Mouse (Mus musculus) heart, postnatal 10 days (tissue): ENCODE measurements around the gene Lsm2. TPM values are rescaled to one million over a fixed set of nuclear protein-coding genes. Genes with fewer than 3 reads are reported as not detected.
A peak's percentile ranks its signal among the peaks of the same experiment; 100 is the strongest.
"Not testable (repeated sequence)": the region's sequence is repeated elsewhere in the genome, so short reads cannot be mapped to it uniquely, and the experiment has no call there.

Source experiments
- DNase-seq, 2 experiments: peaks; one replicate each; pipeline ENCODE4 v3.0.0; 2021
- intact Hi-C: fragments of 180-260 bp; cut with DNase I; formaldehyde crosslinking; loops from one replicate; pipeline ENCODE4 v1.15.1; 2025
- total RNA-seq, 2 experiments: library from RNA; stranded (reverse); gene quantifications; 2 replicates each; pipeline ENCODE4 v1.2.3; 2021

Lsm2 gene
- total RNA-seq, 2 experiments from 2014 or later: 28.8 to 31.7 TPM

DNA sequence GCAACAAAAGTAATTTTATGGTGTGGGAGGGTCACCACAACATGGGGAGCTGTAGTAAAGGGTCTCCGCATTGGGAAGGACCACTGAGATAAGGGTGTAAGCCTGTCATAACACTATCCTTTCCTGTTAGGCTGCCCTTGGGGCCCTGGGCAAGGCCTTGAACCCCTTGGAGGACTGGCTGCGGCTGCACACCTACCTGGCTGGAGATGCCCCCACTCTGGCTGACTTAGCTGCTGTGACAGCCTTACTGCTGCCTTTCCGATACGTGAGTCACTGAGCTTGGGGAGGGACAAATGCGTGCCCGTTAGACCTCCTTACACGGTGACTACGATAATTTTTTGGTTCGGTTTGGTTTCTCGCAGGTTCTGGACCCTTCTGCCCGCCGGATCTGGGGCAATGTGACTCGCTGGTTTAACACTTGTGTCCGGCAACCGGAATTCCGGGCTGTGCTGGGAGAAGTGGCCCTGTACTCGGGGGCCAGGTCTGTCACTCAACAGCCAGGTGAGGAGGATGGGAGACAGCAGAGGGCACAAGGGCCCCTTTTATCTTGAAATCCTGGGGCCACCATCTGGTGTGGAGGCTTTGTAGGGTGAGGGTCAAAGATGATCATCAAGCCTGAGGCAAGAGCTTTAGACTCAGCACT, 22.5 kb downstream of the Lsm2 start:
- no peak for DNase-seq
- intact Hi-C loops: loop anchor here (10.0 kb wide), 1 partner anchor 231 kb away; the partner anchor contains the start of genes Atp6v1g2 and Nfkbil1

DNA sequence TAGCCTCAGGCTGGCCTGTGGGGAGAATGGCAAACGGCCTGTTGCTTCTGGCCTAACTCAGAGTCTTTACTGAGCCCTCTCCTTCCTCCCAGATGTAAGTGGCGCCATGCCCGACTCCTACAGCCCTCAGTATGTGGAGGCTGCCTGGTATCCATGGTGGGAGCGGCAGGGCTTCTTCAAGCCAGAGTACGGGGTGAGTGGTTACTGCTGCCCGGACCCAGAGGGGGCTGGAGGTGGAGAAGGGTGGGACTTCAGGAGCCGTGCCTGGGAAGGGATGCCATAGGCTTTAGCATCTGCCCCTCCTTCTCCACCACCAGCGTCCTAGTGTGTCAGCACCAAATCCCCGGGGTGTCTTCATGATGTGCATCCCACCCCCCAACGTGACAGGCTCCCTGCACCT, 23.5 kb downstream of the Lsm2 start:
- DNase-seq: no peak
- intact Hi-C loops: loop anchor here (10.0 kb wide), 1 partner anchor 230 kb away; the partner anchor contains the start of genes Atp6v1g2 and Nfkbil1

DNA sequence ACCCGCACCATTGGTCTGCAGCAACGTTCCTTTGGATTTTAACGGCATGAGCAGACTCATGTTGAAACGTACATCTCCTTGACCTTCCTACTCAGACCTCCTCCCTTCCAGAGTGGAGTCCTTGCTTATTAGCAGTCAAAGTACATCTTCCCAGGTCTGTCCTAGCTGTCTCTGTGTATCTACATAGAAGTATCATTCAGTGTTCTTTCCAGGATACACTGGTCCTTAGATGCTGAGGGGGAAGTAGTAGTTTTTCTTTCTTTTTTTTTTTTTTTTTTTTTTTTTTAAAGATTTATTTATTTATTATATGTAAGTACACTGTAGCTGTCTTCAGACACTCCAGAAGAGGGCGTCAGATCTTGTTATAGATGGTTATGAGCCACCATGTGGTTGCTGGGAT, 24.2 kb downstream of the Lsm2 start:
- intact Hi-C loops: loop anchor here (10.0 kb wide), 1 partner anchor 229 kb away; the partner anchor contains the start of genes Atp6v1g2 and Nfkbil1
- not testable (repeated sequence) for DNase-seq

DNA sequence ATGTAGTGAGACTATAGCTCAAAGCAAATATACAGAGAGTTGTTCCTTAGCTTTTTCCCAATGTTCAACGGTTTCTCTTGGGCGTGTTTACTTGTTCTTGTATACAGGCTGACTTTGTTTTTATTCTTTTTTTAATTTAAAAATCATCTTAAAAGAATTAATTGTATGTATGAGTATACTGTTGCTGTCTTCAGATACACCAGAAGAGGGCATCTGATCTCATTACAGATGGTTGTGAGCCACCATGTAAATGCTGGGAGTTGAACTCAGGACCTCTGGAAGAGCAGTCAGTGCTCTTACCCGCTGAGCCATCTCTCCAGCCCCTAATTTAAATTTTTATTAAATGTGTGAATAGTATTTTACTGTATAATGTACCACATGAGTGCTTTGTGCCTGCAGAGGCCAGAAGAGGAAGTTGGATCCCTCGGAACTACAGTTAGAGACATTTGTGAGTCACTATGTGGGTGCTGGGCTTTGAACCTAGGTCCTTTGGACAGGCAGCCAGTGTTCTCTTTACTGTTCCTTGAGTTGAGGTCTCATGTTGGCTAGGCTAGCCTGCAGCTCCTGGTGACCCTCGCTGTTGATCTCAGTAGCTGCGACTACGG, 25.8 kb downstream of the Lsm2 start:
- no peak for DNase-seq
- intact Hi-C loops: loop anchor here (10.0 kb wide), 1 partner anchor 227 kb away; the partner anchor contains the start of genes Atp6v1g2 and Nfkbil1

DNA sequence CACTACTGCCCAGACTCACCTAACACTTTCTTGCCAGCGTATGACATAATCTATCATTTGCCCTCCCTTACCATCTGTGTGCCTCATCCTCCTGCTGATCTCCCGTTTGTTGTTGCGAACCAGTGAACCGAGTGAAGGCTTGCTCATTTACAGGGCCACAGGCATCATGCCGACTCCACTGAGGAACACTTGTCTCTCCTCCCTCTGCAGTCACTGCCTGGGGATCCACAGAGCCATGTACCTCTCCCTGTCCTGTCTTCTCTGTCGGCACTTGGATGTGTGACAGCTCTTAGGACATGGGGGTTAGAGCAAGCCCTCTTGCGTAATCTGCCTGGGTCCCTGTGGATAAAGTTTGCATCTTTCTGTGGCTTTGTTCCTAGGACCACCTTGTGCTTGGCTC, 27.9 kb downstream of the Lsm2 start:
- intact Hi-C loops: loop anchor here (10.0 kb wide), 1 partner anchor 225 kb away; the partner anchor contains the start of genes Atp6v1g2 and Nfkbil1
- no peak for DNase-seq

DNA sequence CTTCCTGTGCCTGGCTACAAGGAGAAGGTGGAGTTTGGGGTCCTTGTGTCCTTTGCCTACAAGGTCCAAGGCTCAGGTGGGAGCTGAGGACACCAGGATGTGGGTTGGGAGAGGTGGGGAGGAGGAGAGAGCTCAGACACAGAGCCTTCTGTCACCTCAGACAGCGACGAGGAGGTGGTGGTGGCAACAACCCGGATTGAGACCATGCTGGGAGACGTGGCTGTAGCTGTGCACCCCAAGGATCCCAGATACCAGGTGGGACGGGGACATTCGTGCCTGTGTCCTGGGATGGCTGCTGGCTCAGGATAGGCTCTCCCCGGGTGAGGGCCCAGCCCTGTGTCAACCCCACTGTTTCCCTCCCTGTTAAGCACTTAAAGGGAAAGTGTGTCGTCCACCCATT, 29.8 kb downstream of the Lsm2 start:
- no peak for DNase-seq
- intact Hi-C loops: no loop called here

DNA sequence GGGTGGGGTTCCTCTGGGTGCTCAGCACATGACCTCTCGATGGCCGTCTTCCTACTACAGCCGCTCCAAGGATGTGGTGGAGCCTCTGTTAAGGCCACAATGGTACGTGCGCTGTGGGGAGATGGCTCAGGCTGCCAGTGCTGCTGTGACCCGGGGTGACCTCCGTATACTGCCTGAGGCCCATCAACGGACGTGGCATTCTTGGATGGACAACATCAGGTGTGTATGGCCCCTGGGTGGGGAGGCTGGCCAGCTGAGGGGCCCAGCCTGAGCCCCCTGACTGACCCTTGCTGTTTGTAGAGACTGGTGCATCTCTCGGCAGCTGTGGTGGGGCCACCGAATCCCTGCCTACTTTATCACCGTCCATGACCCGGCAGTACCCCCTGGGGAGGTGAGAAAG, 30.8 kb downstream of the Lsm2 start:
- intact Hi-C loops: no loop called here
- no peak for DNase-seq

DNA sequence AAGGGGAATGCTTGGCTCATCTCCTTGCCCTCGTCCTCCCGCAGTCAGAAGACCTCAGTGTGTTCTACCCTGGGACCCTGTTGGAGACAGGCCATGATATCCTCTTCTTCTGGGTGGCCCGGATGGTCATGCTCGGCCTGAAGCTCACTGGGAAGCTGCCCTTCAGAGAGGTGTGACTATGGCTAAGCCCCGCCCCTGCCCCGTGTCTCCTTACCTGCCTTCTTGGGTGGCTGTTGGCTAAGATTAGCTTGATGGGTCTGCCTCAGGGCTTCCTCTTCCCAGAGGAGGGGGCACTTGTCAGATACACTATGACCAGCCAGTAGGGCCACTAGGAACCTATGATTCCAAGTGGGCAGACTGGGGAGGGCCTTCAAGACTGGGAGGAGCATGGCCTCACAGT, 31.6 kb downstream of the Lsm2 start:
- DNase-seq: no peak
- intact Hi-C loops: no loop called here

DNA sequence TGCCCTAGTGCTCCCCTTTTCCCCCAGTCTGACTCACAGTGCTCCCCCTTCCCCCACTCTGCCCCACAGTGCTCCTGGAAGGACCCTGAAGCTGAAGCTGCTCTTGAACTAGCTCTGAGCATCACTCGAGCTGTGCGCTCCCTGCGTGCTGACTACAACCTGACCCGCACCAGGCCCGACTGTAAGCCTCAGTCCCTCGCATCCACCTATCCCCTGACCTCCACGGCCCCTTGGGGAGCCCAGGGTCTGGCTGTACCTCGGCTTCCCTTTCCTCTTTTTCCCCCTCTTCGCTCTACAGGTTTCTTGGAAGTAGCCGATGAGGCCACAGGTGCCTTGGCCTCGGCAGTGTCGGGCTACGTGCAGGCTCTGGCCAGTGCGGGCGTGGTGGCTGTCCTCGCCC, 33.6 kb downstream of the Lsm2 start:
- no peak for DNase-seq
- intact Hi-C loops: no loop called here

DNA sequence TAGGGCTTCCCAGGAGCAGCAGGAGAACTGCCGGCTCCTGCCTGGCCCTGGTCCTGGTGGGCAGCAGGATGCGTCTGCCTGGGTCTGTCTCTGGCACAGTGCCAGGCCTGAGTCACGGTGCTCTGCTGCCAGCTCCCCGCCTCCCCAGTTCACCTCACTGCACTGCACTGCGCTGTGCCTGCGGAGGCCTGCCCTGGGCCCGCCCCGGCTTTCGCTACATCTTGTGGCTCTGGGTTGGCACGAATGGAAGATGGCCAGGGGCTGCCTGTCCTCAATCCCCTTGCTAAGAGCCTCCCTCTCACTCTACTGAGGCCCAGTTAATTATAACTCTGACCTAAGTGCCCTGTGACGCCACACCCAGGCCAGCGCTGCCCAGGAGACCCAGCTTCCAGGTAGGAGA, 34.7 kb downstream of the Lsm2 start, which contains the start of gene Vwa7:
Vwa7 (plus strand) TSS at position 204 of the 400 bp plus-strand sequence.
- intact Hi-C loops: no loop called here
- DNase-seq: peak; percentile 61

DNA sequence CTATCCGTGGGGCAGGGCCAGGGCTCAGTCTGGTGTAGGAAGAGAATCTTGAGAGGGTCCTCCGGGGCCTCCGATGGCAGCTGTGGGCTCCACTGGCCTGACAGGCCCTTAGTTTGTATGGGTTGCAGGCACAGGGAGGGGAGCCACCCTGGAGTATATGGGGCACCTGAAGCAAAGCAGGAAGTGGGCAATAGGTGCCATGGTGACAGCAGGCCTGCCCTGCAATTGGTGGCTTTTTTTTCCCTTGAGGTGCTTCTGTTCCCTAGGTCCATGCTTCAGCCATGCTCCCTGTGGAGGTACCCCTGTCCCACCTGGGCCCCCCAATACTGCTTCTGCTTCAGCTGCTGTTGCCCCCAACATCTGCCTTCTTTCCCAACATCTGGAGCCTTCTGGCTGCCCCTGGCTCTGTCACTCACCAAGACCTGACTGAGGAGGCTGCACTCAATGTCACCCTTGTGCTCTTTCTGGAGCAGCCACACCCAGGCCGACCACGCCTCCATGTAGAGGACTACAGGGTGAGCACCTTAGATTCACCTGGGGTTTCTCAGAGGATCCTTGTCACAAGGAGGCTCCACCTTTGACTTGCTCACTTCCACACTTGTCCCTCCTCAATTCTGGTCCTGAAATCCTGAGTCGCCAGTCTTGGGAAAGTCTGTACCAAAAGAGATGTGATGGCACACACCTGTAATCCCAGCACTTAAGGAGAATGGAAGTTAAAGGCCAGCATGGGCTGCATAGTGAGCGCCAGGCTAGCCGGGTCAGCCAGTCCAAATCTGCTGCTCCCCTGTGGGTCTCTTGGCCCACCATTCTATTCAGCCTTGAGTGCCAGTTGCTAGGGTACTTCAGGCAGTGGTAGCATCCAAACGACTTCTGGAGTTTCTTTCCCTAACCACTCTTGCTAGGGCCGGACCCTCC, 35.4 kb downstream of the Lsm2 start:
- intact Hi-C loops: no loop called here
- no peak for DNase-seq

DNA sequence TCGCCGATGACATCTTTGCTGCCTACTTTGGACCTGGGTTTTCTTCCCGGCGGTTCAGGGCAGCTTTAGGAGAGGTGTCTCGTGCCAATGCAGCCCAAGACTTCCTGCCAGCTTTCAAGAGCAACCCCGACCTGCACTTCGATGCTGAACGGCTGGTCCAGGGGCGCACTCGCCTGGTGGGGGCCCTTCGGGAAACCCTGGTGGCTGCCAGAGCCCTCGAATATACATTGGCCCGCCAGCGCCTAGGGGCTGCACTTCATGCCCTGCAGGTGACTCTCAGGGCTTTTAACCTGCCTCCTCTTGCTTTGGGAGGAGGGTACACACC, 36.0 kb downstream of the Lsm2 start:
- no peak for DNase-seq
- intact Hi-C loops: no loop called here

DNA sequence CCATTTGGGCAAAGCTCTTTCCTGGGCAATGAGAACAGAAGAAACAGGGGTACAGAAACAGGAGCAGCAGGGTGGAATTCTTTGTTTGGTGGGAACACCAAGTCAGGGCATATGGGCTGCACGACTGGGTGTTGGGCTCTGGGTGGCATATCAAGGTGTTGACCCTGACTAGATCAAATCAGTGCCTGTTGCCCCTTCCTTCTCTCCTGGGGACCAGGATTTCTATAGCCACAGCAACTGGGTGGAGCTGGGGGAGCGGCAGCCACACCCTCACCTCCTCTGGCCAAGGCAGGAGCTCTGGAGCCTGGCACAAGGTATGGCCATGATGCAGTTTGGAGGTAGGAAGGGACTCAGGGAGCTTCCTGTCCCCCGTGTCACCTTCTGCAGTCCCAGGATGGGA, 36.5 kb downstream of the Lsm2 start:
- no peak for DNase-seq
- intact Hi-C loops: no loop called here

DNA sequence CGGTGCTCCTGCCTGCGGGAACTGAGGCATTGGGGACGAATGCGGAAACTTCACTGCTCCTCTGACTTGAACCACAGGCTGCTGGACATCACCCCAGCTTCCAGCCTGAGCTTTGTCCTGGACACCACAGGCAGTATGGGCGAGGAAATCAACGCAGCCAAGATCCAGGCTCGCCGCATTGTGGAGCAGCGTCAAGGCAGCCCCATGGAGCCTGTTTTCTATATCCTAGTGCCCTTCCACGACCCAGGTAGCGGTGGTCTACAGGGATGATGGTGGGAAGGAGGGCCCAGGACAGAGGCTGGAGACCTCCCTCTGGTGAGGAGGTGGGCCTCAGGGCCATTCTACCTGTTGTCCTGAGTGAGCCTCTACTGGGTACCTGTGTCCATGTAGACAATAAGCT, 38.2 kb downstream of the Lsm2 start:
- intact Hi-C loops: loop anchor here (2.0 kb wide), 1 partner anchor 59 kb away; the partner anchor contains the start of gene Ly6g6d
- no peak for DNase-seq

DNA sequence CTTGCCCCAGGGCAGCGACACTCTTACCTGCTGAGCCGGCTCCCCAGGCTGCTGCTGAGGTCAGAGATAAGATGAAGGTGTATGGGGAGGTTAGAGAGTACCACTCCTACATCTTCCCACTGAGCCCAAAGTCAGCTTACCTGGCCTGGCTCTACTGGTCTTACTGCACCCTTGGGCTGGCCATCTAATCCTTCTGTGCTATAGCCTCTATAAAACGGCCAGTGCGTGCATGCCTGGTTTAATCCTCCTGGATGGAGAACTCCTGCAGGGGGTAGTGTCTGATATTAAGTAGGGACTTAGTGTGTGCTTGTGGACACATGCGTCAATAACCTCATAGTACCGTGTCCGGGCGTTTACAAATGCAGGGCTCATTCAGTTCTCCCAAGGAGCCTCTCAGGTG, 38.9 kb downstream of the Lsm2 start:
- intact Hi-C loops: loop anchor here (2.0 kb wide), 1 partner anchor 58 kb away; the partner anchor contains the start of gene Ly6g6d
- DNase-seq: no peak

DNA sequence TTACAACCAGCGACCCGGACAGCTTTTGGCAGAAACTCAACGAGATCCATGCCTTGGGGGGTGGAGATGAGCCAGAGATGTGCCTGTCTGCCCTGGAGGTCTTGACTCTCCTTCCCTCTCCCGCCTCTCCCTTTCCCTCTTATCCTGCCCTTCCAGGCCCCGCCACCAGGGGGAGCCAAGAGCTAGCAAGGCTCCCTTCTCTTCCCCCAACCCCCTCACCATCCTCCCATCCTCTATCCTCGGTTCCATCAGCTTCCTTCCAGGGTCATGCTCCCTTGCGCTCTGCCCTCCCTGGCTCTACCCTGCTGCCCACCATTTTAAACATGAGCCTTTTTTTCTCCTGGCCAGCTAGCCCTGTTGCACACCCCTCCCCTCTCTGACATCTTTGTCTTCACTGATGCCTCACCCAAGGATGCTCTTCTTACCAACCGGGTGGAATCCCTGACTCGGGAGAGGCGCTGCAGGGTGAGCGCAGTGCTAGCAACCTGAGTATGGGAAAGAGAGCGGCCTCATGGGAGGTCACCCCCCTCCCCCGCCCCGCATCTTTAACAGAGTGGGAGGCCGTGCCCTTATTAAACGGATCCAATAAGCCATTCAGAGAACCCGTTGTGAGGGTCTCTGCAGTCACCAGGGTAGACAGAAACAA, 39.6 kb downstream of the Lsm2 start:
- intact Hi-C loops: loop anchor here (1.0 to 2.0 kb wide), 3 partner anchors 38 to 85 kb away; partner anchors contain the start of genes Ddah2 and Ly6g6d

DNA sequence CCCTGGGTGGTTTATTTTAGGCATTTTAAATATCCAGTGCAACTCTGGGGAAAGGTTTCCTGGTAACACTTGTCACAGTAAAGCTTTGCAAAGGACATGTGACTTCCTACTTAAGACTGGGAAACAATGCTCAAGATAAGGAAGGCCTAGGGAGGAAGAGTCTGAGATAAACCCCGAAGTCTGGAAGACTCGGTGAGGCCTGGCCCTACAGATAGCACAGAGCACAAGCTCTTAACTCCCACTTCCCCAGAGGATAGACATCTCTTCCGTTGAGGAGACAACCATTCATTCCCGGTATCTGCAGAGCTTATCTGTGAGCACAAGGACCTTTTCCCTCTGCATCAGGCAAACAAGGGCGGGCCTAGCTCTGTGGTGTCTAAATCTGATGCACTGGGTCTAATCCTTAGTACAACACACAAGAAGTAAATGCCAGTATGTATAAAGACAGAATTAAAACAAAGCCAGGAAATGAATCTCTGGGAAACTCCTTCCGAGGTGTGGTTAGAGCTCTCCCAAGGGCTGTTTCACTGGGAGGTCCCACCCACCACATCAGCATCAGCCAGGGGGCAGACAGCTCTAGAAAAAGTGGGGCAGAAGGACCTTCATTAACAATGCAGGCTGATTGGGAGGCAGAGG, 40.3 kb downstream of the Lsm2 start:
- peak; percentile 51 to 54 for DNase-seq
- intact Hi-C loops: loop anchor here (1.0 to 2.0 kb wide), 3 partner anchors 37 to 84 kb away; partner anchors contain the start of genes Ddah2 and Ly6g6d

More for the DNA sequence above, 39.6 kb downstream of the Lsm2 start:
- DNase-seq: peak; percentile 90 to 94

DNA sequence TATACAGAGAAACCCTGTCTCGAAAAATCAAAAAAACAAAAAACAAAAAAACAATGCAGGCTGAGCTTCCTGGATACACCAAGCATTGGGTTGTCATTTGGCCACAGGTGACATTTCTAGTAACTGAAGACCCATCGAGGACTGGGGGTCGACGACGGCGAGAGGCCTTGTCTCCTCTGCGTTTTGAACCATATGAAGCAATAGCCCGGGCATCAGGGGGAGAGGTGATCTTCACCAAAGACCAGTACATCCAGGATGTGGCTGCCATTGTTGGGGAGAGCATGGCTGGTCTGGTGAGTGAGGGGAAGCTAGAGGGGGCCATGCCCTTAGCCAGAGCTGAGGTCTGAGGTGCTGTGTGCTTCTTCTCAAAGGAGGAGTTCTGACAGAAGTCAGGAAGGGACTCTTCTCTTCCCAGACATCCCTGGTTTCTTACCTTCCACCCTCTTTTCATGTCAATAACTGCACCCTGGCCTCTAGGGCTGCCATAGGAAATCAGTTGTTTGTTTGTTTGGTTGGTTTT, 40.9 kb downstream of the Lsm2 start:
- intact Hi-C loops: no loop called here
- no peak for DNase-seq

DNA sequence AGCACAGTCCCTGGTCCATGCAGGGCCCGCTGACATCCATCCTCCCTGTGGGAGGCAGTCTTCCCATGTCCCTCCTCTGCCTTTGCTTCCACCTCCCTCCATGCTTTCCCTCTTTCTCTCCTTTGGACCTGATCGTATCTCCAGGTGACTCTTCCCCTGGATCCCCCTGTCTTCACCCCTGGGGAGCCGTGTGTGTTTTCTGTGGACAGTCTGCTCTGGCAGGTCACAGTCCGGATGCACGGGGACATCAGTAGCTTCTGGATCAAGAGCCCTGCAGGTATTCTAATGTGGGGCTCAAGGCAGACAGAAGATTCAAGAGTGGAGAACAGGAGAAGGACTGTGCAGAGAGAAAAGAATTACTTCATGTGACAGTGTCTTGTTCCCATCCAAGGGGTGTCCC, 41.6 kb downstream of the Lsm2 start:
- intact Hi-C loops: no loop called here
- DNase-seq: no peak

DNA sequence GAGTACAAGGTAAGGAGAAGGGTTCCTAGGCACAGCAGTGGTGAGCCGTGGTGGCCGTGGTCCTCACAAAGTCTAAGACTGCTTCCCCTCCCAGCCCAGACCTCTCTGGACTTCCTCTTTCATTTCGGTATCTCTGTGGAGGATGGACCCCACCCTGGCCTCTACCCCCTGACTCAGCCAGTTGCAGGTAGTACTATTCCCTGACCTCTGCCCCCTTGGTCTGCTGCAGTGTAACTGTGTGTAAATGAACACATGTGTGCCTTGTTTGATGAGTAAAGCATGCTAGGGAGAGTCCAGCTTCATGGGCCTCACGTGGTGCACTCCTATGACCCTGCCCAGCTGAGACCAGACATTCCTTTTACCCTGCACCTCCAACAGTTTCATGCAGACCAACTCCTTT, 42.1 kb downstream of the Lsm2 start:
- DNase-seq: no peak
- intact Hi-C loops: no loop called here
